Mouse (Mus musculus) heart, embryonic 11.5 days (tissue): ENCODE measurements around the gene Cdk9. TPM values are rescaled to one million over a fixed set of nuclear protein-coding genes. Genes with fewer than 3 reads are reported as not detected.

Experiments
- ATAC-seq: fragments of 200-750 bp; cut with Nextera tagmentation; replicated peaks from 2 replicates; pipeline ENCODE4 v1.8.0; 2017; ENCODE audit warnings: moderate library complexity; ENCODE audit not compliant: insufficient number of reproducible peaks, low FRiP score, low TSS enrichment
- H3K27ac ChIP-seq: fragments of 300-500 bp; sonication (generic); 2 replicates; pipeline ENCODE4 v1.5.1; 2014; ENCODE audit warnings: mild to moderate bottlenecking, low read depth, low read length
- H3K27me3 ChIP-seq: fragments of 300-500 bp; sonication (generic); 2 replicates; pipeline ENCODE4 v1.6.1; 2014; ENCODE audit warnings: mild to moderate bottlenecking, low read length, mixed read lengths; ENCODE audit not compliant: control insufficient read depth, insufficient read depth
- H3K36me3 ChIP-seq: fragments of 300-500 bp; sonication (generic); 2 replicates; pipeline ENCODE4 v1.6.1; 2014; ENCODE audit warnings: mild to moderate bottlenecking, low read length, moderate library complexity, mixed read lengths; ENCODE audit not compliant: control insufficient read depth, insufficient read depth
- H3K4me1 ChIP-seq: fragments of 300-500 bp; sonication (generic); 2 replicates; pipeline ENCODE4 v1.6.1; 2014; ENCODE audit warnings: low read length; ENCODE audit not compliant: control insufficient read depth, insufficient read depth
- H3K4me2 ChIP-seq: fragments of 300-500 bp; sonication (generic); 2 replicates; pipeline ENCODE4 v1.6.1; 2014; ENCODE audit warnings: mild to moderate bottlenecking, moderate library complexity
- H3K4me3 ChIP-seq: fragments of 300-500 bp; sonication (generic); 2 replicates; pipeline ENCODE4 v1.5.1; 2014; ENCODE audit warnings: low read depth, low read length
- H3K9ac ChIP-seq: fragments of 300-500 bp; sonication (generic); 2 replicates; pipeline ENCODE4 v1.6.1; 2014; ENCODE audit warnings: mild to moderate bottlenecking, low read depth, low read length, moderate library complexity
- H3K9me3 ChIP-seq: fragments of 300-500 bp; sonication (generic); replicated peaks from 2 replicates; pipeline ENCODE4 v1.6.1; 2016; ENCODE audit warnings: low read length; ENCODE audit not compliant: control insufficient read depth
- WGBS: fragments of 180-500 bp; shearing (Covaris S2); extraction: QIAGEN DNeasy Blood & Tissue Kit; methylation state at CpG from one replicate; pipeline ENCODE4 v1.1.7; 2014; ENCODE audit not compliant: insufficient replicate concordance; 5-methylcytosine and 5-hydroxymethylcytosine counted together
- polyA plus RNA-seq: library from polyadenylated mRNA; unstranded; fragments of >200 nt; fragmentation: Nextera tagmentation; extraction: Ambion mirVana; gene quantifications from 2 replicates; pipeline ENCODE4 v1.2.1, GENCODE M21; 2014

Cdk9 gene
- polyA plus RNA-seq, result 53.8 and 61.2 TPM in 2 replicates

DNA sequence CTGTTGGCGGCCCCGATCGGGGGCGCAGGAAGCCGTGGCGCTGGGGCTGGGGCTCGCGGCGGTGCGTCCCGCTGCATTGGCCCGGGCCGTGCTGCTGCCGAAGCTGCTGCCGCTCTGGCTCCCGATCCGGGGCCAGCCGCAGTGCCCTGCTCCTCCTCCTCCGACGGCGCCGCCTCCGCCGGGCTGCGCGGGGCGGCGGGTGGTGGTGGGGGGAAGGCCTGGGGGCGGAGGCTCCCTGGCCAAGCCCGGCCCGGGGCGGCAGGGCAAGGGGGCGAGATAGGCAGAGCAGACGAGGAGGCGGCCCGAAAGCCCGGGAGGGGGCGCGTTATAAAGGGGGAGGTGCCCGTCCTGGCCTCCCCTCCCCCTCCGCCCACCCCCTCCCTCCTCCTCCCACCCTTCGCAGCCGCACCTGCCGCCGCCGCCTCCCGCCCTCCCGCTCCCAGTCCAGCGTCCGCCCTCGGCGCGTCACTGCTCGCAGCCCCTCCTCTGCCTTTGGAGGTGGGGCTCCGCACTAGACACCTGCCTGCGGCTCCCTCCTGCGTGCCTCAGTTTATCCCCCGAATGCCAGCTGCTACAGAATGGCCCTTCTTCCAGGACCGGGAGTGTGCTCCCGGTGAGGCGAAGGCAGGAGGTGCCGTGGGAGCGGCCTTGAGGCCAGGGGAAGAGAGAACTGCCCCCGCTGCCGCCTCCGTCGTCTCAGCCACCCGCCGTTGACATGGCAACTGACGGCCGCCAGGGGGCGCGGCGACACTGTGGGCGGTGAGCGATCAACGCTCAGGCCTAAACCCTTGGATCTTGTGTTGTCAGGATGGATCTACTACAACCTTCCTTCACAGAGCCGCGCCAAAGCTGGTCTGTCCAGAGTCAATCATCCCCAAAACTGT lies at the start of gene Cdk9:
Gene Cdk9 (minus strand): TSS at position 143 of the 884 bp plus-strand sequence.
- WGBS, result 0% methylated on average over 41 of the region's 79 CpGs
- Histone ChIP-seq H3K36me3 (peaks cover 15% of the 10 kb centered on the region), H3K27ac (peak within 1 kb of the TSS; percentile 98), H3K4me1 (peaks cover 22% of the 10 kb centered on the region), H3K9ac (peak within 1 kb of the TSS; percentile 83), H3K9me3 (no peaks in the 10 kb centered on the region), H3K4me2 (peak within 1 kb of the TSS; percentile 89), H3K27me3 (no peaks in the 10 kb centered on the region), H3K4me3 (peak within 1 kb of the TSS; percentile 90)
- ATAC-seq, result peak; percentile 83

- no peak overlapping the region for H3K4me2 ChIP-seq
- no peak overlapping the region for H3K9ac ChIP-seq
- no peak overlapping the region for H3K27ac ChIP-seq
- 0 out of 2 replicates have a peak, but pooled peaks cover 2% of the 10 kb centered on the region for H3K4me1 ChIP-seq
- H3K27me3 ChIP-seq, result no peaks in the 10 kb centered on the region
- H3K4me3 ChIP-seq, result no peak overlapping the region
- no peaks in the 10 kb centered on the region for H3K9me3 ChIP-seq
- 88% methylated on average over 4 of the region's 4 CpGs for WGBS
- ATAC-seq, result no peak
- peaks cover 12% of the 10 kb centered on the region; the same call in 1 of the 2 replicates for H3K36me3 ChIP-seq
Measured at GRCm38 (mm10) chr2:32761859-32762258, 49.0 kb upstream of the Cdk9 start.

DNA sequence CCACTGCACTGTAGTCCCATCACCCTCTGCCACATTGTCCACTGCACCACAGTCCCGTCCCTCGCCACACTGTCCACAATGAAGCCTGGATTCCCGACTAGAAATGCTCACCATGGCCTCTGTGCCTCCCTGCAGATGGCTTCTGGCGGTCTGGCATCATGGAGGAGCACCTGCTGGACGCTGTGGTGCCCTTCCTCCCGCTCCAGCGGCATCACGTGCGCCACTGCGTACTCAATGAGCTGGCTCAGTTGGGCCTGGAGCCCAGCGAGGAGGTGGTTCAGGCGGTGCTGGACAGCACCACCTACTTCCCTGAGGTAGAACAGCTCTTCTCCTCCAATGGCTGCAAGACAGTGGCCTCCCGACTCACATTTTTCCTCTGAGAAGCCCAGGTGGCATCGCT lies 48.5 kb upstream of the Cdk9 start:
- WGBS, result 85% methylated on average over 14 of the region's 14 CpGs
- ATAC-seq, result no peak
- no peak overlapping the region for H3K27ac ChIP-seq

GRCm38 (mm10) chr2:32759001-32759400 lies 46.1 kb upstream of the Cdk9 start:
- Histone ChIP-seq H3K27ac (no peak overlapping the region), H3K4me2 (no peak overlapping the region), H3K4me3 (no peak overlapping the region), H3K9ac (no peak overlapping the region), H3K36me3 (peaks cover 13% of the 10 kb centered on the region; the same call in 1 of the 2 replicates), H3K27me3 (no peaks in the 10 kb centered on the region), H3K4me1 (0 out of 2 replicates have a peak, but pooled peaks cover 2% of the 10 kb centered on the region), H3K9me3 (no peaks in the 10 kb centered on the region)
- WGBS, result 68% methylated on average over 2 of the region's 2 CpGs
- ATAC-seq, result no peak

More for the DNA sequence above, 48.5 kb upstream of the Cdk9 start:
- H3K9me3 ChIP-seq, result no peaks in the 10 kb centered on the region
- no peaks in the 10 kb centered on the region for H3K27me3 ChIP-seq
- no peak overlapping the region for H3K4me3 ChIP-seq
- peaks cover 12% of the 10 kb centered on the region; the same call in 1 of the 2 replicates for H3K36me3 ChIP-seq
- no peak overlapping the region for H3K4me2 ChIP-seq
- 0 out of 2 replicates have a peak, but pooled peaks cover 2% of the 10 kb centered on the region for H3K4me1 ChIP-seq
- no peak overlapping the region for H3K9ac ChIP-seq

- 63% methylated on average over 8 of the region's 8 CpGs for WGBS
- no peak overlapping the region for H3K4me2 ChIP-seq
- no peaks in the 10 kb centered on the region for H3K9me3 ChIP-seq
- H3K27me3 ChIP-seq, result no peaks in the 10 kb centered on the region
- no peak for ATAC-seq
- peak overlapping the region; percentile 12; the same call in 1 of the 2 replicates for H3K9ac ChIP-seq
- H3K36me3 ChIP-seq, result peaks cover 14% of the 10 kb centered on the region; the same call in 1 of the 2 replicates
- no peak overlapping the region for H3K27ac ChIP-seq
- no peak overlapping the region for H3K4me3 ChIP-seq
- 0 out of 2 replicates have a peak, but pooled peaks cover 2% of the 10 kb centered on the region for H3K4me1 ChIP-seq
Measured at GRCm38 (mm10) chr2:32758503-32758902, 45.6 kb upstream of the Cdk9 start.

GRCm38 (mm10) chr2:32757056-32757845 lies 44.4 kb upstream of the Cdk9 start, which contains the start of gene Tor2a:
Gene Tor2a, plus strand, starts transcription at chr2:32757234.
- peak; percentile 92 for ATAC-seq
- Histone ChIP-seq H3K4me3 (peak within 1 kb of the TSS; percentile 69), H3K4me2 (peak within 1 kb of the TSS; percentile 67), H3K4me1 (0 out of 2 replicates have a peak, but pooled peaks cover 2% of the 10 kb centered on the region), H3K9ac (peak within 1 kb of the TSS; percentile 85), H3K36me3 (peaks cover 16% of the 10 kb centered on the region; the same call in 1 of the 2 replicates), H3K27ac (peak within 1 kb of the TSS; percentile 83), H3K9me3 (no peaks in the 10 kb centered on the region), H3K27me3 (no peaks in the 10 kb centered on the region)
- under 1% methylated on average over 65 of the region's 66 CpGs for WGBS

DNA sequence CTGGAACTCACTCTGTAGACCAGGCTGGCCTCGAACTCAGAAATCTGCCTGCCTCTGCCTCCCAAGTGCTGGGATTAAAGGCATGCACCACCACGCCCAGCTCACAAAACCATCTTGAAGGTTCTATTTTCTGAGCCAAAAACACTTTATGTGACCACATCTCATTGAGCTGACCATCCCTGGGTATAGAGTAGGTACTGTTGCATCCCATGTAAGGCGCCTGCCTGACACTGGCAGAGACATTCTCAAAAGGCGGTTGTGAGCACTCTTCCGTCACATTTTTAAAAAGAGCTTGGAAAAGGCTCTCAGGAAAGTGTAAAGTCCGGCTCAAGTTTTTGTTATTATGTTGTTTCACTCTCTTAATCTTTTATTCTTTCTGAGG lies 43.8 kb upstream of the Cdk9 start:
- H3K27ac ChIP-seq, result no peak overlapping the region
- 36% methylated on average over 6 of the region's 6 CpGs for WGBS
- no peak overlapping the region for H3K4me3 ChIP-seq
- no peak overlapping the region for H3K4me2 ChIP-seq
- no peak overlapping the region for H3K9ac ChIP-seq
- H3K27me3 ChIP-seq, result no peaks in the 10 kb centered on the region
- ATAC-seq, result no peak
- H3K36me3 ChIP-seq, result peaks cover 14% of the 10 kb centered on the region; the same call in 1 of the 2 replicates
- no peaks in the 10 kb centered on the region for H3K9me3 ChIP-seq
- H3K4me1 ChIP-seq, result 0 out of 2 replicates have a peak, but pooled peaks cover 2% of the 10 kb centered on the region

DNA sequence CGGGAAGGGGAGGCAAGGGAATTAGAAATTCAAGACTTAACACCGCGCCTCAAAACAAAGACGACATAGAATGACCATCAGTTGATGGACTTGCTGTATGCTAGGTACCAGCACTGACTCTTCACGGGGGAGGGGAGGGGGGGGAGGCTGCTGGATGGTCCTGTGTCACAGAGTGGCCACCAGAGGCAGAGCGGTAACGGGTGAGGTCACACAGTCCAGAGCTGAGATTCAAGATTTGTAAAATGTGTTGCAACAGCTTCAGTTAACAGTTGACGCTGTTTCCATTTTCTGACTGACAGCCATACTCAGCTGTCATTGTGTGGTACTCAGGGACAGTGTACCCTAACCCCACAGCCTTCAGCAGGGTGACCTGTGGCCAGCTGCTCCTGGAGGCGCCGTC lies 39.3 kb upstream of the Cdk9 start:
- no peaks in the 10 kb centered on the region for H3K27me3 ChIP-seq
- H3K4me2 ChIP-seq, result peak overlapping the region; percentile 63; the same call in 1 of the 2 replicates
- H3K36me3 ChIP-seq, result peaks cover 4% of the 10 kb centered on the region; the same call in 1 of the 2 replicates
- no peak overlapping the region for H3K27ac ChIP-seq
- ATAC-seq, result no peak
- WGBS, result 71% methylated on average over 10 of the region's 10 CpGs
- H3K4me1 ChIP-seq, result peaks cover 5% of the 10 kb centered on the region
- no peak overlapping the region for H3K9ac ChIP-seq
- no peaks in the 10 kb centered on the region for H3K9me3 ChIP-seq
- H3K4me3 ChIP-seq, result no peak overlapping the region
